Comparison of ENCODE assay signal across 8 mouse cellular contexts in the genomic region with DNA sequence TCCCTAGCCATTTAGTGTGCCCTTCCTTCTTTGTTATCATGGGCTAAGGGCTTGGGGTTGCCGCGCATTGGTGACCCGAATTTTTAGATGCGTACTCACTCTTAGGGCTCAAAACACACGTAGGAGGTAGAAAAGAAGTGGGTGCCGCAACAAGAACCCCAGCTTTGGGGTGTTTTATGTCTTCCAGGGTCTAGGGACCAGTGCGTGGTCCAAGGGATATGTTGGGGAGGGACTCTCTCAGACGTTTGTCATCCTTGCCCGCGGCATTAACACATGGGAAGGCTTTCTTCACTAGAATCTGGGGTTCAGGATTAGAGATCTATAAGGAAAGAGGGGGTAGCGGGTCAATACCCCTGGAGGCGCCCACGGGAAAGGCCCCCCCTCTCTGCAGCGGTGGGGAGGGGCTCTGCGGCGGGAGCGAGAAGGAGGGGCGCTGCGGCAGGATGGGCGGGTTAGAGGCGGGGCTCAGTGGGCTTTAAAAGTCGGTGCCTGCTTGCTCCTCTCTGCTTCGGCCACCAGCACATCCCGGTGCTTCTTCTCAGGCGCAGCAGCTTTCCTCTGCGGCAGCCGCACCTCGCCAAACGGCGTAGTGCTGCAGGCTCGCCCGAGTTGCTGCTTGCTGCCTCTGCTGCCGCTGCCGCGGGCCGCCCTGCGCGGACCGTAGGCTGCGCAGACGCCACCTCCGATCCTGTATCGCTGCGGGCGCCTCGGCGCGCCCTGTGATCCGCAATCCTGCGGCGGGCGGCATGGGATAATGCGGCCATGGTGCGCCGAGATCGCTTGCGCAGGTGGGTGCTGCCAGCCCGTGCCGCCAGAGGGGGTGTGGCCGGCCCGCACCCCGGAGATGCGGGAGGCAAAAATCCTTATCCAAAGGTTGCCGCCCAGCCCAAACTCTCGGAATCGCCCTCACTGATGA. TPM values are rescaled to one million over a fixed set of nuclear protein-coding genes. Genes with fewer than 3 reads are reported as not detected.
A peak's percentile ranks its signal among the peaks of the same experiment; 100 is the strongest.
DNase-seq lines count a peak whose midpoint lies in the region; ATAC-seq and TF ChIP-seq lines count a peak whose summit lies in the region.

No protein-coding gene starts in this region.

- peak overlapping the region; percentile 91 for H3K27ac ChIP-seq in hindbrain, embryonic 13.5 days
- H3K27ac ChIP-seq in lung, postnatal 0 days (ENCODE audit: low read length): no peak overlapping the region

- H3K36me3 ChIP-seq in hindbrain, embryonic 13.5 days: peaks cover 11% of the 10 kb centered on the region
- H3K36me3 ChIP-seq in lung, postnatal 0 days (ENCODE audit: insufficient read depth, low read length): no peaks in the 10 kb centered on the region

- no peaks in the 10 kb centered on the region for H3K27me3 ChIP-seq in hindbrain, embryonic 13.5 days
- no peaks in the 10 kb centered on the region for H3K27me3 ChIP-seq in lung, postnatal 0 days (replicated peaks; ENCODE audit: insufficient read depth, low read length)

- no peak; the same call in 1 of the 2 replicates for TF ChIP-seq CTCF in lung, postnatal 0 days (IDR thresholded peaks at IDR 0.05)

- DNase-seq in adrenal gland, adult (ENCODE audit: inconsistent age in 2 of 2, low spot score in 1 of 2): peak; percentile 76 to 89
- peak; percentile 89 to 92 for DNase-seq in cerebellum, postnatal 10 days
- DNase-seq in gastrocnemius, adult 18-20 months (ENCODE audit: low spot score): peak; percentile 52
- DNase-seq in layer of hippocampus, postnatal 36 days: peak; percentile 68 to 77
- peak; percentile 73 for DNase-seq in lung, postnatal 0 days (ENCODE audit: low spot score)
- peak; percentile 84 for DNase-seq in retina, embryonic 14.5 days (ENCODE audit: low spot score)

- H3K4me2 ChIP-seq in hindbrain, embryonic 13.5 days: peak overlapping the region; percentile 58
- peak overlapping the region; percentile 64 for H3K4me2 ChIP-seq in lung, postnatal 0 days (replicated peaks; ENCODE audit: low read depth, low read length)

- ATAC-seq in hindbrain, embryonic 13.5 days (ENCODE audit: low FRiP score): peak; percentile 70
- peak; percentile 60 for ATAC-seq in lung, postnatal 0 days
- no peak for ATAC-seq in megakaryocyte-erythroid progenitor cell, adult 5-6 weeks (replicated peaks; ENCODE audit: low FRiP score, low TSS enrichment, poor library complexity, severe bottlenecking)

- peak overlapping the region; percentile 61 for H3K4me3 ChIP-seq in hindbrain, embryonic 13.5 days
- peak overlapping the region; percentile 43 for H3K4me3 ChIP-seq in lung, postnatal 0 days (ENCODE audit: low read depth, low read length)

- peak overlapping the region; percentile 81 for H3K9ac ChIP-seq in hindbrain, embryonic 13.5 days
- no peak overlapping the region; the same call in 1 of the 2 replicates for H3K9ac ChIP-seq in lung, postnatal 0 days (replicated peaks; ENCODE audit: low read depth)

- WGBS in hindbrain, embryonic 13.5 days: 66% methylated on average over 61 of the region's 66 CpGs
- WGBS in lung, postnatal 0 days: 50% methylated on average over 60 of the region's 66 CpGs

- peaks cover 38% of the 10 kb centered on the region for H3K4me1 ChIP-seq in hindbrain, embryonic 13.5 days (replicated peaks)
- no peaks in the 10 kb centered on the region for H3K4me1 ChIP-seq in lung, postnatal 0 days (ENCODE audit: insufficient read depth, low read depth, low read length)

- peaks cover 37% of the 10 kb centered on the region for H3K9me3 ChIP-seq in hindbrain, embryonic 13.5 days
- H3K9me3 ChIP-seq in lung, postnatal 0 days (ENCODE audit: low read length): peaks cover 11% of the 10 kb centered on the region

- no peak for TF ChIP-seq EP300 in lung, postnatal 0 days (IDR thresholded peaks at IDR 0.05)

RNA-seq across cellular contexts. Expression of a gene that starts 14.5 kb away (rescaled TPM):
- 1 to 10 TPM; 1.8 to 3.2 TPM for total RNA-seq in gastrocnemius, adult 18-20 months (2021)
- polyA plus RNA-seq in hindbrain, embryonic 13.5 days (2015; fragmentation: Nextera tagmentation; extraction: Ambion mirVana): 367 and 379 TPM in 2 replicates
- total RNA-seq in layer of hippocampus, postnatal 36 days (2021): 10 to 100 TPM; 48.4 to 52.7 TPM
- polyA plus RNA-seq in lung, postnatal 0 days (2015; fragmentation: Nextera tagmentation; extraction: Ambion mirVana): 436 and 472 TPM in 2 replicates
- not detected in 2 replicates for total RNA-seq in megakaryocyte-erythroid progenitor cell, adult 5-6 weeks (2014; fragmentation: Nextera tagmentation)
- total RNA-seq in megakaryocyte-erythroid progenitor cell, adult 5-6 weeks (2017): 0.94 TPM in 1 of 2 replicates, not detected in the other

RNA-seq across cellular contexts. Expression of a gene that starts 44.3 kb away (rescaled TPM):
- under 1 TPM; 0.78 to 0.80 TPM for total RNA-seq in gastrocnemius, adult 18-20 months (2021)
- polyA plus RNA-seq in hindbrain, embryonic 13.5 days (2015; fragmentation: Nextera tagmentation; extraction: Ambion mirVana): 13.3 and 14.2 TPM in 2 replicates
- 1 to 10 TPM; 6.7 to 6.8 TPM for total RNA-seq in layer of hippocampus, postnatal 36 days (2021)
- 6.1 and 6.3 TPM in 2 replicates for polyA plus RNA-seq in lung, postnatal 0 days (2015; fragmentation: Nextera tagmentation; extraction: Ambion mirVana)
- 17.9 and 22.2 TPM in 2 replicates for total RNA-seq in megakaryocyte-erythroid progenitor cell, adult 5-6 weeks (2014; fragmentation: Nextera tagmentation)
- 11.7 and 12.0 TPM in 2 replicates for total RNA-seq in megakaryocyte-erythroid progenitor cell, adult 5-6 weeks (2017)

Comparison
In these comparisons a context has a peak if more than half of its experiments do, and no peak if none do; other contexts are left out.
1. RNA of a gene that starts 14.5 kb away (total RNA-seq): 48.4 to 52.7 TPM in layer of hippocampus, postnatal 36 days; 1.8 to 3.2 TPM in gastrocnemius, adult 18-20 months and 0.94 TPM in megakaryocyte-erythroid progenitor cell, adult 5-6 weeks; every median in the first group is over 10 times any median in the second.
2. RNA of a gene that starts 44.3 kb away (total RNA-seq): 11.7 to 22.2 TPM in megakaryocyte-erythroid progenitor cell, adult 5-6 weeks and 6.7 to 6.8 TPM in layer of hippocampus, postnatal 36 days; 0.78 to 0.80 TPM in gastrocnemius, adult 18-20 months; every median in the first group is over 4 times any median in the second.
3. Peak in every context shown above with its lines, with median percentiles within 50 percentile points of each other: DNase-seq.